Mouse (Mus musculus) heart, adult 18-20 months (tissue): Measurements from ENCODE around the gene Cmbl. TPM values are rescaled to one million over a fixed set of nuclear protein-coding genes. Genes with fewer than 3 reads are reported as not detected.

ENCODE experiments used
- DNase-seq, 2 experiments: peaks; one replicate each; pipeline ENCODE4 v3.0.0; 2021 to 2022; ENCODE audit warnings: mixed read lengths in 1 of 2
- total RNA-seq, 2 experiments: library from RNA; stranded (reverse); gene quantifications; 2 replicates each; pipeline ENCODE4 v1.2.3; 2021

The Cmbl gene
- total RNA-seq, 2 experiments from 2014 or later = 33.7 to 35.8 TPM

DNA sequence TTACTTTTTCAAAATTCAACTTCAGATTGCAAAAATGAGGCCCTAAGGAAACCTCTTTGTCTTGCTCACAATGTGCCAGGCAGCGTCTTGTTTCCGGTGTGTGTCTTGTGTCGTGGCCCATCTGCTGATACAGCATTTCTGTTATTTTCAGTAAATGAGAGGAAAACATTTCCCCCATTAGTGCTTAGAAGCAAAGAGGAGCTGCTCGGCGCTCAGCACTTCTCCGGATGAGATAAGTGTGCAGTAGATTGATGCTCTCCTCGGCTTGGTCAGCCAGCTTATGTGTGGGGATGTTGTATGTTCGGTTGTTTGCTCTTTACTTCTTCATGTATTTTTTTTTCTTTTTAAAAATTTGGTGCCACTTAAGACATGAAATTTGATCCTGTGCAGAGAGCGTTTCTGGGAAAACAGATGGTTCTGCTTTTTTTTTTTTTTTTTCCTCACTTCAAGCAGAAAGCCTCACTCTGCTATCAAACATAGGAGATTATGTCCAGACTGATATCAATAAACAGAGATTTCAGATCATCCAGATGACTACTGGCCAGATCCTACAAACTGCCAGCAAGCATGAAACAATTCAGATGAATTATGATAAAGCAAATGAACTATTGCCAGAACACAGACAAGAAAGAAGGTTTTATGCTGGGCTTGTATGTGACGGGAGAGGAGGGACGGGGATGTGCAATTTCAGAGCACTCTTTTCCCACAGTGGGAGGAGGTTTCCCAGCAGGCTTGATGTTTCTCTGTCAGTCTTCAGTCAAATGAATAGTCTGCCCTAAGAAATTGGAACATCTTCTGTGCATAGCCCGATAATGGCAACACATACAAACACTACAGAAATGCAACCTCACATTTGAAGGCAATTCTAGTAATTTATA, 62.3 kb downstream of the Cmbl start:
- peak in 1 of 2 experiments; percentile 8 for DNase-seq

DNA sequence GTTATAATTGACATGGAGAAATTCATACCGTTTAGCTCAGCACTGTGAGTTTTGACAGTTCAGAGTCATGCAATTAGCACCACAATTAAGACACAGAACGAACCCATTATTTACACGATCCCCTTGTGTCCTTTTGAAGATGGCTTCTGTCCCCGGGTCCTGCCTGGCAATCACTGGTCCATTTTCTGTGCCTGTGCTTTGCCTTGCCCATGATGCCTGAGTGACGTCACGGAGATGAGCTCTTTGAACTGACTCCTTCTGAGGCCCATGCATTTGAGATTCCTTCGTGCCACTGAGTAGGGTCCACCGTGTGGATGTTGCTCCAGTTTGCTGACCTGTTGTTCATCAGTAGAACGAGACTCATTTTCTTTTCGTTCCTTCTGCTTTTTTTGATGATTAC, 63.0 kb downstream of the Cmbl start:
- DNase-seq = no peak

DNA sequence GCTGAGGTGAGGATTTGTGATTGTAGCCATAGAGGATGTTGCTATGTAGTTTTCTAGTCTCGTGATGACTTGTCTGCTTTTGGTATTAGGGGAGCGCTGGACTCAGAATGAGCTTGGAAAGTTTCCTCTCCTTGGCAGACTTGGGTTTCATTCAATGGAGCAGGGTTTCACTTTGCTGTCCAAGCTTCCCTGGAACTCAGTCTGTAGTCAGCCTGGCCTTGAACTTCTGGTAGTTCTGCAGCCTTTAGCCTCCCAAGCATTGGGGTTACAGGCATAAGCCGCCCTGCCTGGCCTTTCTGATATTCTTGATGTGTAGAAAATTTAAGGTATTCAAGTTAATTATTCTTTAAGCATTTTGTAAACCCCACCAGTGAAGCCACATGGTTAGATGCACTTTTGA, 64.4 kb downstream of the Cmbl start:
- no peak for DNase-seq

DNA sequence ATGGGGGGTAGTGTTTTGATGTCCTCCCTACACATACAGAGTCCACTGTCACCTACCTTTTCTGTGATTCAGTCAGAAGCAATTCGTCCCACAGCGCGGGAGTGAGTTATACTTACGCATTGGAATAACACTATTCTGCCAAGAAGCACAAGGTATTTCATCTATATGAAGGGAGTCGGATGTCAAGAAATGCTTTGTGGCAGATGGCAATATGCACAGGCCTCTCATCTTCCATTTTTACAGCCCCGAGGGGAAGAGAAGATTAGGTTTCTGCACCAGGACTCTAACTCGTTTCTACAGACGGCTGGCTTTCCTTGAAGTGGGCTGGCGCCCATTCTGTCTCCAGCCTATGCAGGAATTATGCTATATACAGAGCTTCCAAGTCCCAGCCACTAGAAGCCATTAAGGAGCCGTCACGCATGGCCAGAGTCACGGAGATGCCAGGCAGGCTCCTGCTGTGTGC, 66.2 kb downstream of the Cmbl start:
- DNase-seq = no peak

DNA sequence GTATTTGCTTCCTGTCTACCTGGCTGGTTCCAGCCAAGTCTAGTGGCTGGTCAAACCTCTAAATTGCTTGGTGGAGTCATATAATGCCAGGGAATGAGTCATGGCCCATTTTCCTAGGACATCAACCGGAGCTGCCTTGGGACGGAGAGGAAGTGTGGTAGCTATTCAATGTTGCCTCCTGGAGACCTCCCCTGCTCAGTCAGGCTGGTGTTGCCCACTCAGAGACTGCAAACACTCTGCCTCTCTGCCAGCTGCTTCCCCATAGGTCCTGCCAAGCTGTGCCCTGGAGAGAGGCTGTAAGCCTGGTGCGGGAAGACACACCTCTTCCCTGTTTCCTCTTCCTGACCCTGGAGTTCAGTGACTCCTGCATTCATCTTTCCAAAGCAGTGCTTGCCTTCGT, 67.3 kb downstream of the Cmbl start:
- no peak for DNase-seq

DNA sequence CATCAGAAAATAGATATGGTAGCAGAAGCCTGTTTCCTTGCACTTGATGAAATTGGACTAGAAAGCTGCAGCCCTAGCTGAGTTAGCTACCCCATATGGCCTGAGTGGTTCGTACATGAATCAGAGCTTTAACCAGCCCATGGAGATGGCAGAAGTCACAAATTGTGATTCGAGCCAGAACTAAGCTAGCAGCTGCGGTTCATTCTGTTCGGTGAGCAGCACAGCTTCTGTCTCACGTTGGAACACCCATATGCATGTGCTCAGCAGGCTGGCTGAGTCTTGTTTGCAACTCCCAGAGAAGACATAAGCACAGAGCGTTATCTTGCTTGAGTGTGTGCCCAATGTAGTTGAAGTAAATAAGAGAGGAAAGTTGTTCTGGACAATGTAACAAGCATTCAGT, 69.4 kb downstream of the Cmbl start:
- no peak for DNase-seq

DNA sequence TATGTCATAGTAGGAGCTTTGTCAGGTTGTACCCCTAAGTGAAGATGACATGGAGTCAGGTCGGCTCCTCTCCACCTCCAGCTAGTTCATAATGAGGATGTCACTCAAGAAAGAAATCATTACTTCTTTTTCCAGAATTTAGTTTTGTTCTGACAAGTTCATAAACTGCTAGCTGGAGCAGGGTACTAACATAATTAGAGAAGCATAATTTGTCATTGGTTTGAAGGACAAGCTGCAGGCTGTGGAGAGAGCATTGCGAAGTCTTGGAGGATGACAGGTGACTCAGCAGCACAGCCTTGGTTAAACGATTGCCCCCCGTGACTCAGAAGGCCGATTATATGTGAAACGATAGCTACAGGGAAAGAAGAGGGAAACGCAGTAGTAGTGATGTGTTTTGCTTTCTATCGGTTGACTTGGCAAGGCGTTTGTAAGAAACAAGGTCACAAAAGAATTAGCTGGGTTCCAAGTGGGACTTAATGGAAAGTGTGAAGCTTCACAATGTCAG, 71.0 kb downstream of the Cmbl start:
- no peak for DNase-seq

Other genes with a start within 250 kb of the Cmbl start
- 10 to 100 TPM; 25.4 to 31.1 TPM for gene Ankrd33b, start 197.7 kb upstream of the Cmbl start, total RNA-seq
- not detected for gene Ropn1l, start 111.7 kb upstream of the Cmbl start, total RNA-seq
- gene March6, start 34.3 kb upstream of the Cmbl start, total RNA-seq = 100 to 1,000 TPM; 114 to 116 TPM
- gene Cct5, start 36.4 kb downstream of the Cmbl start, total RNA-seq = 100 to 1,000 TPM; 142 to 150 TPM
- 10 to 100 TPM; 20.5 to 22.8 TPM for gene Fam173b, start 36.5 kb downstream of the Cmbl start, total RNA-seq